Mouse (Mus musculus): Measurements from ENCODE around the gene Ctsz. TPM values are rescaled to one million over a fixed set of nuclear protein-coding genes. Genes with fewer than 3 reads are reported as not detected.

Ctsz gene
- total and polyA plus RNA-seq, 2 experiments from 2014 or later = 61.7 to 72.8 TPM

GRCm38 (mm10) chr2:174410222-174410621, 28.6 kb downstream of the Ctsz start:
- ATAC-seq (ENCODE audit: insufficient read depth, low read depth) = no peak
- TF ChIP-seq EP300 (IDR thresholded peaks at IDR 0.05; ENCODE audit: low read depth) (no peak), CTCF (IDR thresholded peaks at IDR 0.05; ENCODE audit: low read depth) (no peak)
- 32% methylated on average over 2 of the region's 2 CpGs for WGBS

DNA sequence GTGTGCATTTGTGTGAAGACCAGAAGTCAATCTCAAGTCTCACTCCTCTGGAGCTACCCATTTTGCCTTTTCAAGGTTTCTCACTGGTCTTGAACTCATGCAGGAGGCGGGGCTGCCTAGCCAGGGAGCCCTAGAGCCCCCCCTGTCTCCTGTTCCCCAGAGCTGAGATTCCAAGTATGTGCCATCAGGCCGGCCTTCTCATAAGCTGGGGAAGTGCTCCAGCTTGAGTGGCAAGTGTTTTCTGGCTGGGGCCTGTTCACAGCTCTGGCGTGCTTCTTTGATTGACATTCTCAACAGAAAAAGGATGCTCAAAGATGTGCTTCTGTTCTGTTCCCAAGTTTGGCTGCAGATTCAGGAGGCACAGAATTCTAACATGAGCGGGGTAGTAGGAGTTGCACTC, 38.4 kb downstream of the Ctsz start:
- WGBS = 68% methylated on average over 4 of the region's 4 CpGs
- no peaks in the 10 kb centered on the region for H3K27me3 ChIP-seq (ENCODE audit: control insufficient read depth, insufficient read depth, low read length)
- DNase-seq (ENCODE audit: low spot score) (no peak), ATAC-seq (ENCODE audit: insufficient read depth, low read depth) (no peak)
- no peaks in the 10 kb centered on the region for H3K9me3 ChIP-seq (replicated peaks; ENCODE audit: control insufficient read depth, low read length)
- TF ChIP-seq EP300 (IDR thresholded peaks at IDR 0.05; ENCODE audit: low read depth) = no peak
- no peak for TF ChIP-seq CTCF (IDR thresholded peaks at IDR 0.05; ENCODE audit: low read depth)
- H3K27ac ChIP-seq (ENCODE audit: low read depth) = no peak overlapping the region
- H3K36me3 ChIP-seq (replicated peaks; ENCODE audit: control insufficient read depth, insufficient read depth, low read length) = no peaks in the 10 kb centered on the region
- no peak overlapping the region for H3K4me2 ChIP-seq (ENCODE audit: low read depth, low read length)
- H3K4me3 ChIP-seq (ENCODE audit: low read depth, low read length) = no peak overlapping the region
- no peaks in the 10 kb centered on the region for H3K4me1 ChIP-seq (ENCODE audit: control insufficient read depth, insufficient read depth)
- H3K9ac ChIP-seq (replicated peaks; ENCODE audit: low read depth, low read length) = no peak overlapping the region

More at GRCm38 (mm10) chr2:174410222-174410621, 28.6 kb downstream of the Ctsz start:
- Histone ChIP-seq H3K27me3 (ENCODE audit: control insufficient read depth, insufficient read depth, low read length) (no peaks in the 10 kb centered on the region), H3K4me1 (ENCODE audit: control insufficient read depth, insufficient read depth) (no peaks in the 10 kb centered on the region), H3K9me3 (replicated peaks; ENCODE audit: control insufficient read depth, low read length) (no peaks in the 10 kb centered on the region), H3K4me2 (ENCODE audit: low read depth, low read length) (no peak overlapping the region), H3K36me3 (replicated peaks; ENCODE audit: control insufficient read depth, insufficient read depth, low read length) (no peaks in the 10 kb centered on the region), H3K27ac (ENCODE audit: low read depth) (no peak overlapping the region), H3K9ac (replicated peaks; ENCODE audit: low read depth, low read length) (no peak overlapping the region), H3K4me3 (ENCODE audit: low read depth, low read length) (no peak overlapping the region)
- DNase-seq (ENCODE audit: low spot score) = no peak

GRCm38 (mm10) chr2:174397881-174398280, 41.0 kb downstream of the Ctsz start:
- Histone ChIP-seq H3K36me3 (replicated peaks; ENCODE audit: control insufficient read depth, insufficient read depth, low read length) (no peaks in the 10 kb centered on the region), H3K9me3 (replicated peaks; ENCODE audit: control insufficient read depth, low read length) (no peaks in the 10 kb centered on the region), H3K4me2 (ENCODE audit: low read depth, low read length) (no peak overlapping the region), H3K27ac (ENCODE audit: low read depth) (no peak overlapping the region), H3K9ac (replicated peaks; ENCODE audit: low read depth, low read length) (no peak overlapping the region), H3K4me1 (ENCODE audit: control insufficient read depth, insufficient read depth) (no peaks in the 10 kb centered on the region), H3K4me3 (ENCODE audit: low read depth, low read length) (no peak overlapping the region), H3K27me3 (ENCODE audit: control insufficient read depth, insufficient read depth, low read length) (no peaks in the 10 kb centered on the region)
- WGBS = 73% methylated on average over 6 of the region's 6 CpGs
- no peak for TF ChIP-seq CTCF (IDR thresholded peaks at IDR 0.05; ENCODE audit: low read depth)
- no peak for TF ChIP-seq EP300 (IDR thresholded peaks at IDR 0.05; ENCODE audit: low read depth)
- ATAC-seq (ENCODE audit: insufficient read depth, low read depth) (no peak), DNase-seq (ENCODE audit: low spot score) (no peak)

DNA sequence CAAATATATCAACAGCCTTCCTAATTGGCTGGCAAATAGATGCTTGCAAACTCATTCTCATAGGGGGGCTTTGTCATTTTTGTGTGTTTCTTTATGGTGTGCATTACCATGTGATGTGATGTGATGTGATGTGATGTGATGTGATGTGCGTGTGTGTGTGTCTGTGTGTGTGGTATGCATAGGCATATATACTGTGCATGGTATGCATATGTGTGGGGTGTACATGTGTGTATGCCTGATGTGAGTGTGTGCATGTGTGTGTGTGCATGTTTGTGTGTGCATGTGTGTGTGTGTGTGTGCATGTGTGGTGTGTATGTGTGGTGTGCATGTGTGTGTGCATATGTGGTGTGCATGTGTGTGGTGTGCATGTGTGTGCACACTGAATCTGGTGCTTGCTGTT, 41.8 kb downstream of the Ctsz start:
- H3K4me3 ChIP-seq (ENCODE audit: low read depth, low read length) = no peak overlapping the region
- H3K4me1 ChIP-seq (ENCODE audit: control insufficient read depth, insufficient read depth) = no peaks in the 10 kb centered on the region
- no peak overlapping the region for H3K9ac ChIP-seq (replicated peaks; ENCODE audit: low read depth, low read length)
- H3K27ac ChIP-seq (ENCODE audit: low read depth) = no peak overlapping the region
- no peaks in the 10 kb centered on the region for H3K36me3 ChIP-seq (replicated peaks; ENCODE audit: control insufficient read depth, insufficient read depth, low read length)
- H3K27me3 ChIP-seq (ENCODE audit: control insufficient read depth, insufficient read depth, low read length) = no peaks in the 10 kb centered on the region
- DNase-seq (ENCODE audit: low spot score) (no peak), ATAC-seq (ENCODE audit: insufficient read depth, low read depth) (no peak)
- no peak overlapping the region for H3K4me2 ChIP-seq (ENCODE audit: low read depth, low read length)
- no peaks in the 10 kb centered on the region for H3K9me3 ChIP-seq (replicated peaks; ENCODE audit: control insufficient read depth, low read length)
- TF ChIP-seq EP300 (IDR thresholded peaks at IDR 0.05; ENCODE audit: low read depth) (no peak), CTCF (IDR thresholded peaks at IDR 0.05; ENCODE audit: low read depth) (no peak)
- 87% methylated on average over 1 of the region's 1 CpGs for WGBS

GRCm38 (mm10) chr2:174396643-174397042, 42.2 kb downstream of the Ctsz start:
- Histone ChIP-seq H3K36me3 (replicated peaks; ENCODE audit: control insufficient read depth, insufficient read depth, low read length) (no peaks in the 10 kb centered on the region), H3K4me2 (ENCODE audit: low read depth, low read length) (no peak overlapping the region), H3K27ac (ENCODE audit: low read depth) (no peak overlapping the region), H3K9ac (replicated peaks; ENCODE audit: low read depth, low read length) (no peak overlapping the region), H3K27me3 (ENCODE audit: control insufficient read depth, insufficient read depth, low read length) (no peaks in the 10 kb centered on the region), H3K9me3 (replicated peaks; ENCODE audit: control insufficient read depth, low read length) (no peaks in the 10 kb centered on the region), H3K4me1 (ENCODE audit: control insufficient read depth, insufficient read depth) (no peaks in the 10 kb centered on the region), H3K4me3 (ENCODE audit: low read depth, low read length) (no peak overlapping the region)
- no peak for DNase-seq (ENCODE audit: low spot score)
- 80% methylated on average over 10 of the region's 10 CpGs for WGBS
- TF ChIP-seq EP300 (IDR thresholded peaks at IDR 0.05; ENCODE audit: low read depth) (no peak), CTCF (IDR thresholded peaks at IDR 0.05; ENCODE audit: low read depth) (no peak)
- no peak for ATAC-seq (ENCODE audit: insufficient read depth, low read depth)

- Histone ChIP-seq H3K4me3 (ENCODE audit: low read depth, low read length) (no peak overlapping the region), H3K4me1 (ENCODE audit: control insufficient read depth, insufficient read depth) (no peaks in the 10 kb centered on the region), H3K4me2 (ENCODE audit: low read depth, low read length) (no peak overlapping the region), H3K27me3 (ENCODE audit: control insufficient read depth, insufficient read depth, low read length) (no peaks in the 10 kb centered on the region), H3K9me3 (replicated peaks; ENCODE audit: control insufficient read depth, low read length) (no peaks in the 10 kb centered on the region), H3K36me3 (replicated peaks; ENCODE audit: control insufficient read depth, insufficient read depth, low read length) (no peaks in the 10 kb centered on the region), H3K9ac (replicated peaks; ENCODE audit: low read depth, low read length) (no peak overlapping the region), H3K27ac (ENCODE audit: low read depth) (no peak overlapping the region)
- TF ChIP-seq EP300 (IDR thresholded peaks at IDR 0.05; ENCODE audit: low read depth) (no peak), CTCF (IDR thresholded peaks at IDR 0.05; ENCODE audit: low read depth) (no peak)
- ATAC-seq (ENCODE audit: insufficient read depth, low read depth) (no peak), DNase-seq (ENCODE audit: low spot score) (no peak)
- WGBS = 73% methylated on average over 5 of the region's 5 CpGs
Observed at GRCm38 (mm10) chr2:174393383-174393782, 45.5 kb downstream of the Ctsz start.

Measured in heart, postnatal 0 days (tissue).